Mouse (Mus musculus) adrenal gland, postnatal 25 days (tissue): ENCODE measurements around the gene Rab40c. TPM values are rescaled to one million over a fixed set of nuclear protein-coding genes. Genes with fewer than 3 reads are reported as not detected.
A peak's percentile ranks its signal among the peaks of the same experiment; 100 is the strongest.

Experiments used
- DNase-seq: peaks from one replicate; pipeline ENCODE4 v3.0.0; 2021; ENCODE audit warnings: mixed read lengths
- total RNA-seq: library from RNA; stranded (reverse); gene quantifications from 2 replicates; pipeline ENCODE4 v1.2.3, GENCODE M21; 2021

Gene Rab40c
- total RNA-seq, 1 experiment from 2014 or later, result 36.9 TPM

- no peak for DNase-seq
Measured at GRCm38 (mm10) chr17:25843122-25843521, 76.4 kb downstream of the Rab40c start.

- DNase-seq, result no peak
Measured at GRCm38 (mm10) chr17:25842509-25842908, 77.0 kb downstream of the Rab40c start.

- DNase-seq, result no peak
Measured at GRCm38 (mm10) chr17:25841117-25841880, 78.2 kb downstream of the Rab40c start, which contains the start of gene Gm20683. Gene Gm20683, minus strand, starts transcription at chr17:25841763.

- no peak for DNase-seq
Measured at GRCm38 (mm10) chr17:25840519-25840918, 79.0 kb downstream of the Rab40c start.

GRCm38 (mm10) chr17:25839455-25840235 is 79.9 kb downstream of the Rab40c start:
- no peak for DNase-seq

- no peak for DNase-seq
Measured at GRCm38 (mm10) chr17:25838904-25839303, 80.6 kb downstream of the Rab40c start.

- no peak for DNase-seq
Measured at GRCm38 (mm10) chr17:25837533-25837932, 82.0 kb downstream of the Rab40c start.

- DNase-seq, result peak; percentile 88
Measured at GRCm38 (mm10) chr17:25837076-25837410, 82.5 kb downstream of the Rab40c start, which contains the start of gene Rhbdl1. Gene Rhbdl1, minus strand, starts transcription at chr17:25837295.

- no peak for DNase-seq
Measured at GRCm38 (mm10) chr17:25836397-25837075, 83.0 kb downstream of the Rab40c start.

GRCm38 (mm10) chr17:25835816-25836215 is 83.7 kb downstream of the Rab40c start:
- no peak for DNase-seq

- no peak for DNase-seq
Measured at GRCm38 (mm10) chr17:25835301-25835700, 84.2 kb downstream of the Rab40c start.

GRCm38 (mm10) chr17:25834595-25835222 is 84.8 kb downstream of the Rab40c start:
- no peak for DNase-seq

- DNase-seq, result no peak
Measured at GRCm38 (mm10) chr17:25833961-25834594, 85.4 kb downstream of the Rab40c start.

- peak; percentile 90 for DNase-seq
Measured at GRCm38 (mm10) chr17:25833291-25833663, 86.2 kb downstream of the Rab40c start, which contains the start of gene Stub1. Gene Stub1, minus strand, starts transcription at chr17:25833404.

- peak; percentile 99 for DNase-seq
Measured at GRCm38 (mm10) chr17:25832436-25833290, 86.9 kb downstream of the Rab40c start.

Other genes with a start within 250 kb of the Rab40c start
- not detected in 2 replicates for gene Gng13, start 202.6 kb downstream of the Rab40c start, total RNA-seq
- gene Chtf18, start 192.3 kb downstream of the Rab40c start, total RNA-seq, result 6.3 and 7.8 TPM in 2 replicates
- 14.1 and 14.6 TPM in 2 replicates for gene Rpusd1, start 192.1 kb downstream of the Rab40c start, total RNA-seq
- gene Mslnl, start 183.7 kb downstream of the Rab40c start, total RNA-seq, result not detected in 2 replicates
- 2.2 and 3.7 TPM in 2 replicates for gene Msln, start 165.3 kb downstream of the Rab40c start, total RNA-seq
- 31.6 and 31.8 TPM in 2 replicates for gene Narfl, start 146.0 kb downstream of the Rab40c start, total RNA-seq
- 22.6 and 43.5 TPM in 2 replicates for gene Haghl, start 134.1 kb downstream of the Rab40c start, total RNA-seq
- gene Ccdc78, start 133.1 kb downstream of the Rab40c start, total RNA-seq, result not detected in 2 replicates
- 84.7 and 102 TPM in 2 replicates for gene Fam173a, start 126.8 kb downstream of the Rab40c start, total RNA-seq
- not detected in 2 replicates for gene AC134908.4, start 124.1 kb downstream of the Rab40c start, total RNA-seq
- 22.1 and 25.5 TPM in 2 replicates for gene Metrn, start 122.6 kb downstream of the Rab40c start, total RNA-seq
- 35.5 and 40.7 TPM in 2 replicates for gene Fbxl16, start 110.6 kb downstream of the Rab40c start, total RNA-seq
- 24.9 and 25.4 TPM in 2 replicates for gene Wdr24, start 96.1 kb downstream of the Rab40c start, total RNA-seq
- 92.9 and 104 TPM in 2 replicates for gene Jmjd8, start 90.9 kb downstream of the Rab40c start, total RNA-seq
- gene Stub1, start 86.3 kb downstream of the Rab40c start, total RNA-seq, result 182 and 205 TPM in 2 replicates
- 15.4 and 20.2 TPM in 2 replicates for gene Rhbdl1, start 82.4 kb downstream of the Rab40c start, total RNA-seq
- 12.8 and 26.6 TPM in 2 replicates for gene Gm20683, start 78.0 kb downstream of the Rab40c start, total RNA-seq
- 124 and 130 TPM in 2 replicates for gene Rhot2, start 74.9 kb downstream of the Rab40c start, total RNA-seq
- 26.7 and 28.0 TPM in 2 replicates for gene Wdr90, start 58.2 kb downstream of the Rab40c start, total RNA-seq
- gene Mcrip2, start 51.0 kb downstream of the Rab40c start, total RNA-seq, result 479 and 493 TPM in 2 replicates
- gene Mettl26, start 44.7 kb downstream of the Rab40c start, total RNA-seq, result 116 and 144 TPM in 2 replicates
- gene Wfikkn1, start 38.9 kb downstream of the Rab40c start, total RNA-seq, result 2.7 and 3.3 TPM in 2 replicates
- 110 and 113 TPM in 2 replicates for gene Pigq, start 25.2 kb upstream of the Rab40c start, total RNA-seq
- gene Nhlrc4, start 25.2 kb upstream of the Rab40c start, total RNA-seq, result not detected in 2 replicates
- not detected in 2 replicates for gene A930017K11Rik, start 32.8 kb upstream of the Rab40c start, total RNA-seq
- gene Capn15, start 66.1 kb upstream of the Rab40c start, total RNA-seq, result 22.8 and 24.5 TPM in 2 replicates
- gene Rab11fip3, start 149.8 kb upstream of the Rab40c start, total RNA-seq, result 22.7 and 25.2 TPM in 2 replicates
- 18.5 and 22.6 TPM in 2 replicates for gene Decr2, start 170.6 kb upstream of the Rab40c start, total RNA-seq
- gene Nme4, start 175.9 kb upstream of the Rab40c start, total RNA-seq, result 2.0 and 4.5 TPM in 2 replicates
- gene Tmem8, start 193.6 kb upstream of the Rab40c start, total RNA-seq, result 8.6 and 10.8 TPM in 2 replicates
- gene Mrpl28, start 203.8 kb upstream of the Rab40c start, total RNA-seq, result 80.3 and 83.4 TPM in 2 replicates
- 40.4 and 42.6 TPM in 2 replicates for gene Axin1, start 219.0 kb upstream of the Rab40c start, total RNA-seq